ENCODE assay signal across 8 mouse cellular contexts in the genomic region with DNA sequence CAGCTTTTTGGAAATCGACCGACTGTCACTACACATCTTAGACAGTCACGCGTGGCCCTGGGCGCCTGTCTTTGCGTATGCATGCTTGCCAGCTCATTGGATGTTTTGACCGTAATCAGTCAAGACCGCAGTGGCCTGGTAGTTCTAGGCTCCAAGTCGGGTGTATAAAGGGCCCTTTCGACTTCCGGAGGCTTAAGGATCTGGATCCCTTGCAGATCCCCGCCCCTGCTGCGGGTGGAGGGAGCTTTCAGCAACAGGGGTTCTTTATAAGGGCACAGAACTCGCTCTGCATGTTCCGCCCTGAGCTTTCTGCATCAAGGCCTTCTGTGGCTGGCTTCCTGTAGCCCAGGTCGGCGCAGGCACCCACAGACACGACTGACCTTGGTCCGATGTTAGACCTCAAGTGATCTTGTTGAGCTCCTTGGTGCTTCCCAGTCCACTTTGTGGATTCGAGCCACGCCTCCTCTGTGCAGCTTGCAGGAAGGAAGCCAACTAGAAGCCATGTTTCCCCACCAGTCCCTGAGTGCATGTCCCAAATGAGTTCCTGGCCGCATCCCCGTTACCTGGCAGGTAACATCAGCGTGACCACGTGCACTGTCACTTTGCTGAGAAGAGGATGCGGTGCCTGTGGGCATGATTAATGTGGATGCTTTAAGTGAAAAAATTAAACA. TPM values are rescaled to one million over a fixed set of nuclear protein-coding genes. Genes with fewer than 3 reads are reported as not detected.
DNase-seq lines count a peak whose midpoint lies in the region; ATAC-seq and TF ChIP-seq lines count a peak whose summit lies in the region.

A gene (minus strand): TSS at position 443 of the 671 bp plus-strand sequence.

- TF ChIP-seq CTCF in heart, postnatal 0 days (IDR thresholded peaks at IDR 0.05; ENCODE audit: low read depth) = no peak
- TF ChIP-seq CTCF in testis, adult 2 months (IDR thresholded peaks at IDR 0.05; ENCODE audit: control insufficient read depth, insufficient read depth, insufficient replicate concordance, low read depth, low read length) = no peak

- H3K4me3 ChIP-seq in forebrain, embryonic 13.5 days = peak within 1 kb of the TSS; percentile 96
- peak within 1 kb of the TSS; percentile 99 for H3K4me3 ChIP-seq in heart, postnatal 0 days (ENCODE audit: low read depth, low read length)
- peak within 1 kb of the TSS; percentile 84 for H3K4me3 ChIP-seq in liver, embryonic 16.5 days (ENCODE audit: low read depth, low read length)
- peak within 1 kb of the TSS; percentile 82 for H3K4me3 ChIP-seq in neural tube, embryonic 12.5 days
- peak within 1 kb of the TSS; percentile 73 for H3K4me3 ChIP-seq in testis, adult 2 months (ENCODE audit: control insufficient read depth, low read depth, low read length)

- no peaks in the 10 kb centered on the region for H3K27me3 ChIP-seq in forebrain, embryonic 13.5 days
- no peaks in the 10 kb centered on the region for H3K27me3 ChIP-seq in heart, postnatal 0 days (ENCODE audit: control insufficient read depth, insufficient read depth, low read length)
- H3K27me3 ChIP-seq in liver, embryonic 16.5 days (ENCODE audit: control insufficient read depth, insufficient read depth, low read depth, low read length) = no peaks in the 10 kb centered on the region
- H3K27me3 ChIP-seq in neural tube, embryonic 12.5 days (replicated peaks) = no peaks in the 10 kb centered on the region
- H3K27me3 ChIP-seq in testis, adult 2 months (ENCODE audit: control insufficient read depth, insufficient read depth, low read length) = no peaks in the 10 kb centered on the region

- no peaks in the 10 kb centered on the region for H3K9me3 ChIP-seq in forebrain, embryonic 13.5 days (replicated peaks)
- H3K9me3 ChIP-seq in heart, postnatal 0 days (replicated peaks; ENCODE audit: control insufficient read depth, low read length) = no peaks in the 10 kb centered on the region
- H3K9me3 ChIP-seq in liver, embryonic 16.5 days (replicated peaks; ENCODE audit: control insufficient read depth, low read length) = no peaks in the 10 kb centered on the region
- no peaks in the 10 kb centered on the region for H3K9me3 ChIP-seq in neural tube, embryonic 12.5 days

- TF ChIP-seq POLR2A in testis, adult 2 months (IDR thresholded peaks at IDR 0.05; ENCODE audit: control insufficient read depth, low read depth, low read length) = no peak

- ATAC-seq in cerebellum, adult (ENCODE audit: insufficient number of reproducible peaks, low FRiP score, low TSS enrichment) = peak; percentile 5
- ATAC-seq in forebrain, embryonic 13.5 days = peak; percentile 4
- peak; percentile 37 for ATAC-seq in heart, postnatal 0 days (ENCODE audit: insufficient read depth, low read depth)
- ATAC-seq in liver, embryonic 16.5 days (ENCODE audit: low read depth) = 0 out of 2 replicates have a peak, but pooled peaks have one; percentile 3
- ATAC-seq in neural tube, embryonic 12.5 days (ENCODE audit: low FRiP score, low read depth) = peak; percentile 2

- peak; percentile 82 for DNase-seq in ES-CJ7 (ENCODE audit: low read depth, low spot score)
- DNase-seq in heart, postnatal 0 days (ENCODE audit: low spot score) = peak; percentile 73
- peak; percentile 79 to 87 for DNase-seq in kidney, postnatal 4 days

- TF ChIP-seq EP300 in heart, postnatal 0 days (IDR thresholded peaks at IDR 0.05; ENCODE audit: low read depth) = no peak; the same call in 1 of the 2 replicates

- peak within 1 kb of the TSS; percentile 93 for H3K9ac ChIP-seq in forebrain, embryonic 13.5 days
- H3K9ac ChIP-seq in heart, postnatal 0 days (replicated peaks; ENCODE audit: low read depth, low read length) = peak within 1 kb of the TSS; percentile 95
- H3K9ac ChIP-seq in liver, embryonic 16.5 days (ENCODE audit: low read depth, low read length) = peak within 1 kb of the TSS; percentile 68
- H3K9ac ChIP-seq in neural tube, embryonic 12.5 days = peak within 1 kb of the TSS; percentile 83

- peak within 1 kb of the TSS; percentile 90 for H3K27ac ChIP-seq in forebrain, embryonic 13.5 days
- peak within 1 kb of the TSS; percentile 94 for H3K27ac ChIP-seq in heart, postnatal 0 days (ENCODE audit: low read depth)
- peak within 1 kb of the TSS; percentile 87 for H3K27ac ChIP-seq in liver, embryonic 16.5 days (ENCODE audit: low read length)
- H3K27ac ChIP-seq in neural tube, embryonic 12.5 days = peak within 1 kb of the TSS; percentile 62; the same call in 1 of the 2 replicates
- peak within 1 kb of the TSS; percentile 83 for H3K27ac ChIP-seq in testis, adult 2 months (ENCODE audit: control insufficient read depth, insufficient read depth, low read depth, low read length)

- H3K4me2 ChIP-seq in forebrain, embryonic 13.5 days = peak within 1 kb of the TSS; percentile 79
- peak within 1 kb of the TSS; percentile 80 for H3K4me2 ChIP-seq in heart, postnatal 0 days (ENCODE audit: low read depth, low read length)
- H3K4me2 ChIP-seq in liver, embryonic 16.5 days (ENCODE audit: low read depth, low read length) = peak within 1 kb of the TSS; percentile 83
- peak within 1 kb of the TSS; percentile 75 for H3K4me2 ChIP-seq in neural tube, embryonic 12.5 days (replicated peaks)

- 3% methylated on average over 26 of the region's 26 CpGs for WGBS in forebrain, embryonic 13.5 days
- 2% methylated on average over 26 of the region's 26 CpGs for WGBS in heart, postnatal 0 days
- 2% methylated on average over 26 of the region's 26 CpGs for WGBS in liver, embryonic 16.5 days (ENCODE audit: insufficient replicate concordance)
- 6% methylated on average over 26 of the region's 26 CpGs for WGBS in neural tube, embryonic 12.5 days

- H3K36me3 ChIP-seq in forebrain, embryonic 13.5 days (ENCODE audit: poor library complexity, severe bottlenecking) = no peaks in the 10 kb centered on the region
- H3K36me3 ChIP-seq in heart, postnatal 0 days (replicated peaks; ENCODE audit: control insufficient read depth, insufficient read depth, low read length) = 0 out of 2 replicates have a peak, but pooled peaks cover 4% of the 10 kb centered on the region
- H3K36me3 ChIP-seq in liver, embryonic 16.5 days (ENCODE audit: control insufficient read depth, insufficient read depth) = no peaks in the 10 kb centered on the region
- H3K36me3 ChIP-seq in neural tube, embryonic 12.5 days = no peaks in the 10 kb centered on the region
- H3K36me3 ChIP-seq in testis, adult 2 months (ENCODE audit: control insufficient read depth, insufficient read depth, low read length) = no peaks in the 10 kb centered on the region

- H3K4me1 ChIP-seq in forebrain, embryonic 13.5 days = peaks cover 33% of the 10 kb centered on the region
- peaks cover 32% of the 10 kb centered on the region for H3K4me1 ChIP-seq in heart, postnatal 0 days (ENCODE audit: control insufficient read depth, insufficient read depth)
- peaks cover 18% of the 10 kb centered on the region for H3K4me1 ChIP-seq in liver, embryonic 16.5 days (ENCODE audit: control insufficient read depth, low read depth, low read length)
- H3K4me1 ChIP-seq in neural tube, embryonic 12.5 days = peaks cover 23% of the 10 kb centered on the region
- H3K4me1 ChIP-seq in testis, adult 2 months (ENCODE audit: control insufficient read depth, insufficient read depth, low read length) = peaks cover 15% of the 10 kb centered on the region

RNA-seq across cellular contexts. Expression of the gene that starts here (rescaled TPM):
- 399 and 418 TPM in 2 replicates for polyA plus RNA-seq in forebrain, embryonic 13.5 days (2015; fragmentation: Nextera tagmentation; extraction: Ambion mirVana)
- 147 and 151 TPM in 2 replicates for total RNA-seq in heart, postnatal 0 days (2014; rRNA removed; ENCODE audit: low replicate concordance)
- polyA plus RNA-seq in heart, postnatal 0 days (2015; fragmentation: Nextera tagmentation; extraction: Ambion mirVana) = 189 and 203 TPM in 2 replicates
- 33.2 and 34.1 TPM in 2 replicates for polyA plus RNA-seq in liver, embryonic 16.5 days (2015; fragmentation: Nextera tagmentation; extraction: Ambion mirVana)
- 313 and 315 TPM in 2 replicates for polyA plus RNA-seq in neural tube, embryonic 12.5 days (2016; fragmentation: Nextera tagmentation; extraction: Ambion mirVana)
- polyA plus RNA-seq in testis, adult 2 months (2012; rRNA removed) = 1.3 and 2.2 TPM in 2 replicates

Comparison
In these comparisons a context has a peak if more than half of its experiments do, and no peak if none do; other contexts are left out.
1. Peak in every context shown above with its lines: DNase-seq, ATAC-seq, H3K4me3 ChIP-seq and H3K27ac ChIP-seq.
2. RNA of the gene that starts here (polyA plus RNA-seq): 399 to 418 TPM in forebrain, embryonic 13.5 days, 313 to 315 TPM in neural tube, embryonic 12.5 days, 189 to 203 TPM in heart, postnatal 0 days and 33.2 to 34.1 TPM in liver, embryonic 16.5 days; 1.3 to 2.2 TPM in testis, adult 2 months; every median in the first group is over 10 times any median in the second.